Mouse (Mus musculus) naive thymus-derived CD4-positive, alpha-beta T cell, adult 5 months (primary cell): ENCODE results near the gene Hivep3. TPM values are rescaled to one million over a fixed set of nuclear protein-coding genes. Genes with fewer than 3 reads are reported as not detected.

ENCODE experiments used
- polyA plus RNA-seq: library from polyadenylated mRNA; unstranded; fragments of 100-300 nt; shearing (Covaris generic); gene quantifications from one replicate; pipeline ENCODE4 v1.2.1, GENCODE M21; 2017

Hivep3 gene
- polyA plus RNA-seq, result 18.1 TPM

DNA sequence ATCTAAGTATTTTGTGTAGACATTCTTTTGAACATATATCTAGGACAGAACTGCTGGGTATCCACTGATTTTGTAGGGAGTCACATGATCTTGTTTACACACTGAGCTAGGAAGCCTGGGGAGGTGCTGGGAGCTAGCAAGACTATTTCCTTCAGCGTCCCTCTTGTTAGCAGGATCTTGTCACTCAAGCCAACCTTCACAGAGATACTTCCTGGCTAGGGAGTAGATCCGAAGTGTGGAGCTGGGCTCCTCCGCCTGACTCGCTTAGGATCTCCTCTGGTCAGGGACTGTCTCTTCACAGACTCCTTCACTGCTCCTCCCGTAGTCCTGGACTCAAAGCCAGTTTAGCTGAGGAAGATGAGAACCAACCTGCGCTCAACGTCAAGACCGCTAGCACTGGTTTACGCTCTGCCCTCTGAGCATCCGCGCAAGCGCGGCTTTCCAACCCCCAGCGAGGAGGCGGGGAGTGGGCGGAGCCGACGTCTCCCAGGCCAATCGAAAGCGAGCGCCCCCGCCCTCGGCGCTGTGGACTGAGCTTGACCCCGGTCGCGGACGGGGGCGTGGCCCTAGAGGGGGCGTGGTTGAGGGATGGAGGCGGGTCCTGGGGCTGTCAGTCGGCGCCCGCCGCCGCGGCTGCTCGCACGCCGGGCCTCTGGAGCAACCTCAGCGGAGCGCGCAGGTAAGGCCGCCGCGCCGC, at the start of gene Hivep3:
Gene Hivep3, plus strand, starts transcription at position 601 of the 697 bp plus-strand sequence.

GRCm38 (mm10) chr4:120064696-120065095, 331.1 kb downstream of the Hivep3 start, which contains the start of gene AL607142.1:
TSS of gene AL607142.1 (plus strand) at chr4:120064996.

DNA sequence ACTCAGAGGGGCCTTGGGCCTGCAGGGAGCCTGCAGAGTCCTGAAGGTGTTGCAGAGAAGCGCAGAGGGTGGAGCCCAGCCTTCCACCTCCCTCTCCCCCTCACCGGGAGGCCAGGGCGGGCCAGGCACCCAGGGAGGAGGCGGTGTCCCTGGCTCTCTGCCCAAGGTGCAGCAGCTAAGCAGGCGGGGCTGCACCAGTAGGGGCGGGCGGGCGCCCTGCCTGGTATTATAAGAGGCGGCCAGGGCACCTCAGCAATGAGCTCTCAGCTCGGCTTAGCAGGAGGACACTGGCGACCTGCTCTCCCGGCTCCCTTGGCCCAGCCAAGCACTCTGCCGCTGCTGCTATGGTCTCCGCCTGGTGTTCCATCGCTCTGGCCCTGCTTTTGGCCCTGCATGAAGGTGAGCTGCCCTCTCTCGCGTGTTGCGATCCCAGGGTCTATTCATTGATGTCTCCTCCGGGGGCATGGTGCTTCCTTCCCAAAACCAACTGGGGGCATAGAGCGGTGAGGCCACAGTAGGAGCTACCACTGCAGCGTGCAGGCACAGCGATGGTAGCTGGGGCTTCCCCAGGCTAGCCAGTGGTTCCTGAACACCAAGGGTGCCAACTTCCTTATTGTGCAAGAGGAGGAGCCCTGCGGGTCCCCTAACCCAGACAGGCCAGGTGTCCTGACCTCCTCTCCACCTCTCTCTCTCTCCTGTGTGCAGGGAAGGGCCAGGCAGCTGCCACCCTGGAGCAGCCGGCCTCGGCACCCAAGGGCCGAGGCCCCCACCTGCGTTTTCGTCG, 427.8 kb downstream of the Hivep3 start, which contains the start of gene Edn2:
Gene Edn2, plus strand, starts transcription at position 41 of the 784 bp plus-strand sequence.

Other genes with a start within 250 kb of the Hivep3 start
- gene Rimkla, start 241.2 kb upstream of the Hivep3 start, polyA plus RNA-seq, result 0.67 TPM
- gene Foxj3, start 196.8 kb upstream of the Hivep3 start, polyA plus RNA-seq, result 63.5 TPM
- gene Frg2f1, start 194.3 kb upstream of the Hivep3 start, polyA plus RNA-seq, result 3.8 TPM
- gene Guca2a, start 96.1 kb upstream of the Hivep3 start, polyA plus RNA-seq, result not detected
- gene Guca2b, start 74.8 kb upstream of the Hivep3 start, polyA plus RNA-seq, result not detected